Mouse (Mus musculus) layer of hippocampus, adult 2 months (tissue): ENCODE data around the gene Spn. TPM values are rescaled to one million over a fixed set of nuclear protein-coding genes. Genes with fewer than 3 reads are reported as not detected.
"Not testable (repeated sequence)": the region's sequence is repeated elsewhere in the genome, so short reads cannot be mapped to it uniquely, and the experiment has no call there.

ENCODE experiments used
- DNase-seq, 2 experiments: peaks; one replicate each; pipeline ENCODE4 v3.0.0; 2022; ENCODE audit warnings: low spot score in 2 of 2
- H3K27ac ChIP-seq: fragments of 200-600 bp; 2 replicates; pipeline ENCODE4 v1.8.1; 2022
- H3K4me3 ChIP-seq: fragments of 200-600 bp; 2 replicates; pipeline ENCODE4 v1.8.1; 2022; ENCODE audit warnings: mild to moderate bottlenecking
- CTCF ChIP-seq: fragments of 200-600 bp; conservative IDR thresholded peaks from 2 replicates; pipeline ENCODE4 v1.8.1; 2022; ENCODE audit warnings: antibody characterized with exemption, mild to moderate bottlenecking, moderate library complexity
- total RNA-seq, 2 experiments: library from RNA; stranded (reverse); gene quantifications; 2 replicates each; pipeline ENCODE4 v1.2.3; 2021

The Spn gene
- total RNA-seq, 2 experiments from 2014 or later = 0.64 to 0.72 TPM

DNA sequence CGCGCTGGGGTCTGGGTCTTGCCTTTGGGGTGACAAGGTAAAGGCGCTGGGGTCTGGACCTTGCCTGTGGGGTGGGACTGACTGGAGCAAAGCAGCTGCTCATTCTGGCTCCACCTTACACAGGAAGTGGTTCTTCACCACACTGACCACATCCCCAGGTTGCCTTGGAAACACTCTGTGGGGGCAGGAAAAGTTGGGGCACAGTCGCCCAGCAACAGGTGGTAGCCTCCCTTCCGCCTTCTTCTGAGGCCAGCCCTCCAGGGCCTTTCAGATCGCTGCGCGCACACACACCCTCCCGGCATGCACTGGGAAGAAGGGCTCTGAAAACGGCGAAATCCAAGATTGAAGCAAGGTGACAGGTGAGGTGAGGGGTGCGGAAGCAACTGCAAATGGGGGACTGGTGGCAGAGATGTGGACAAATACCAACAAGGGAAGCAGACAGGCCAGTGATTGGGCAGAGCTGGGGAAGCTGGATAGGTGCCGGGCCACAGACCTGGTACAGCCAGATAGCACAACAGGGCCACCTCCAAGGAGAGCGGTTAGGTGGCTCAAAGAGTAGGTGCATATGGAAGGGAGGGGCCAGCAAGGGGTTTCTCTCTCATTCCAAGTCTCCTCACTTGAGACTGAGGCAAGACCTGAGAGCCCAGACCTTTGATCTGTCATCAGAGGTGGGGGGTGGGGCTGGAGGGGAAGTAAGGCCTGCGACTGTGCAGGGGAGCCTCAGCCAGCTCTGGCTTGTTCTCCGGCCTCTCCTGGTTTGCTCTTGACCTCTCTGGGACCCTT, 46.3 kb downstream of the Spn start, which contains the start of gene AI467606:
TSS of gene AI467606 (plus strand) at position 246 of the 783 bp plus-strand sequence.
- Histone ChIP-seq H3K4me3 (peak within 1 kb of the TSS; percentile 26; the same call in 1 of the 2 replicates), H3K27ac (peak within 1 kb of the TSS; percentile 58)
- TF ChIP-seq CTCF = no peak
- no peak for DNase-seq

DNA sequence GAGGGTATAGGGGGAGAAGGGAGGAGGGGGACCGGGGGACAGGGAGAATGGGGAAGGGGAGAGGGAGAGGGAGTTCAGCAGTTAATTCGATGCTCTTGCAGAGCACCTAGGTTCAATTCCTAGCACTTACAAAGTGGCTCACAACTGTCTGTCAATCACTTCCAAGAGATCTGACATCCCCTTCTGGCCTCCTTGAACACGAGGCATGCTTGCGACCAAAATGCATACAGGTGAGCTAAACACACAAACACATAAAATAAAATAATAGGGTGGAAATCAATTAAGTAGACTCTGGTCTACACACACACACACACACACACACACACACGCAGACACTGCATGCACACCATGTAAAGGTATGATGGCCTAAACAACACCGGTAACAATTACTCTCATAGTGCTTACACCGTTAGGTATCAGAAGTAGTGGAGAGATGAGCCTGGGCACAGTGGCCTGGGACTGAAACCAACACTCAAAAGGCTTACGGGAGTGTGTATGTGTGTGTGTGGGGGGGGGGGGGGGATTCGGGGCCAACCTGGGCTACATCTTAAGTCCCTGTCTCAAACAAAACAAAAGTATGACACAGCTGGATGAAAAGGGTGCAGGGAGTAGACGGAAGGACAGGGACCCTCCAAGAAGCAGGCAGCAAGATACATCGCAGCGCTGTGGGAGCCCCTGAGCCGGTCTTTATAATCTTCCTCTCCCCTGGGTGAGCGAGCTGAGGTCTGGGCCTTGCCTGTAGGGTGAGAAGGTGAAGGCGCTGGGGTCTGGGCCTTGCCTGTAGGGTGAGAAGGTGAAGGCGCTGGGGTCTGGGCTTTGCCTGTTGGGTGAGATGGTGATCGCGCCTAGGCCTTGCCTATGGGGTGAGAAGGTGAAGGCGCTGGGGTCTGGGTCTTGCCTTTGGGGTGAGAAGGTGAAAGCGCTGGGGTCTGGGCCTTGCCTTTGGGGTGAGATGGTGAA, 47.2 kb downstream of the Spn start:
- H3K4me3 ChIP-seq = no peak overlapping the region
- no peak for TF ChIP-seq CTCF
- no peak for DNase-seq
- no peak overlapping the region for H3K27ac ChIP-seq

DNA sequence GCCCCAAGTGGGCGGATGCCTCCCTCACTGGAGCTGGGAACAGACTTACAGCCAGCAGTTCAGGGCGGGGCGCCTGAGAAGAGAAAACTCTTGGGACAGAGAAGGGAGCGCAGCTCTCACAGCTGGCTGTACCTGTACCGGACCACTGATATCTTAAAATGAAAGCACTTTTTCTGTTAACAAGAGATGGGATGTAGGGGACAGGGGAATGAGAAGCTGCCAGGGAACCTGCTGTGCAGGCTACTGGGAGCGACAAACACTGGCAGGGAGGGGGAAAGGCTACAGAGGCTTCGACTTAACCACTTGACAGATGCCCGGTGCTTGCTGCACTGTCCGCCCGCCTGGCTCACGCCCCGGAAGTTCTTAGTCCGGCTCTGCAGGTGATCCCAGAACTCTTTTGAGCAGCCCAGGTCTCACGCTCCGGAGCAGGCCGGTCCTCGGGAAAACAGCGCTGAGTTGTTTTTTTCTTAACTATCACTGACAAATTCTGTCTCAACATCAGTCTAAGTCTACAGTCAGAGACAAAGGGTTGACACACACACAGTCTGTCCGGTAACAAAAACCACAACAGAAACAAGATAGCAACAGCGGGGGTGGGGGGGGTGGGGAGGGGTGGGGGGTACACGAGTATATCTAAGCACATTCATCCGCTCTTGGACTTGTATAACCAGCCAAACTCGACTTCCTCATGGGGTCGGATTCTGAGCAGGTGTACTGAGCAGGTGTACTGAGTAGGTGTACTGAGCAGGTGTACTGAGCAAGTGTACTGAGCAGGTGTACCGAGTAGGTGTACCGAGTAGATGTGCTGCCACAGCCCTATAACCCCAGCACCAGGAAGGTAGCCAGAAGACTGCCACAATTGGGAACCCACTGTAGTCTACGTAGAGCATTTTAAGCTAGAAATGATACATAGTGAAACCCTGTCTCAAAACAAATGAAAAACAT, 48.5 kb downstream of the Spn start:
- TF ChIP-seq CTCF = no peak
- no peak for DNase-seq
- H3K27ac ChIP-seq = no peak overlapping the region; the same call in 1 of the 2 replicates
- no peak overlapping the region for H3K4me3 ChIP-seq

DNA sequence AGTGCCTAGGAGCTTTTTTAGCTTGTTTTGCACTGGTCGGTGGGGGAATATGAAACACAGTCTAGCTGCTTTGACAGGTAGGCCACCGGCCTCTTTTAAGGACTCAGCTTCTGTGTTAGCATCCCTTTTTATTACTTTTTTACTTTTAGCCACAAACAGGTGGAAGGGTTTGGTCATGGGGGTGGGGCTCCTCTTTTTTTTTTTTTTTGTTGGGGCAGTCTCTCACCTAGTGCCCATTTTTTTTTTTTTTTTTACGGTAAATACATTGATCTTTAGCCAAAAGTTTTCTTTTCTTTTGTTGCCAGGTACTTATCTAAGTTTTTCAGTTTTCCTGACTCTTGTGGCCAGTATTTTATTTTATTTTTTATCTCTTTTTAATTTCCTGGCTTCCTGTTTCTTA, 49.5 kb downstream of the Spn start:
- no peak for DNase-seq
- H3K4me3 ChIP-seq = no peak overlapping the region
- H3K27ac ChIP-seq = no peak overlapping the region
- TF ChIP-seq CTCF = no peak

DNA sequence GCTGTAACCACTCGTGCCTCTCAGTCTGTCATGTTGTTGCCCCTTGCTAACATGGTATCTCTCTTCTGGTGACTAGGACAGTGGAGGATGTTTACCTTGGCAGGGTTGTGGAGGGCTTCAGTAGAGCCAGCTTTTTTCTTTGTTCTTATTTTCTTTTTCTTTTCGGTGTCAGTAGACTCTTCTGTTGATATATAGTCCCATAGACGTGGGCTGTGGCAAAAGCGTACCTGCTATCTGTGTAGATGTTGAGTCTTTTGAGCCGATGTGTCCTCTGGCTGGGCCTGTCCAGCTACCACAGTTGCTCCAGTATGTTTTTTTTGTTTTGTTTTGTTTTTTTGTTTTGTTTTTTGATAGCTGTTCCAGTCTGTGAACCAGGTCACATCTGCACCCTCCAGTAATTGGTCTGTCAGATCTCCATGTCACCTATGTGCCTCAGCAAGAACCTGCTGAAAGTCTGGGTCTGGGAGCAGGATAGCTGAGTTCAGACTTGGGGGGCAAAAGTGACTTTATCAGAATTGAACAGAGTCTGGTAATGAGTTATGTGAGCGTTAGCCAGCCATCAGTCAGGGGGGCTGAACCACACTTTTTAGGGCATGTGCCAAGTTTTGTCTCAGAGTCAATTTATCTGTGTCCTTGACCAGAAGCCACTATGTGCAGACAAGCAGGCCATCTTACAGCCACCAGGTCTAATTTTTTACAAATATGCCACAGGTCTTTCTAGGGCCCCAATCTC, 50.2 kb downstream of the Spn start, which contains the start of gene Zg16:
TSS of gene Zg16 (minus strand) at position 51 of the 733 bp plus-strand sequence.
- not testable (repeated sequence) for H3K27ac ChIP-seq, DNase-seq, H3K4me3 ChIP-seq

DNA sequence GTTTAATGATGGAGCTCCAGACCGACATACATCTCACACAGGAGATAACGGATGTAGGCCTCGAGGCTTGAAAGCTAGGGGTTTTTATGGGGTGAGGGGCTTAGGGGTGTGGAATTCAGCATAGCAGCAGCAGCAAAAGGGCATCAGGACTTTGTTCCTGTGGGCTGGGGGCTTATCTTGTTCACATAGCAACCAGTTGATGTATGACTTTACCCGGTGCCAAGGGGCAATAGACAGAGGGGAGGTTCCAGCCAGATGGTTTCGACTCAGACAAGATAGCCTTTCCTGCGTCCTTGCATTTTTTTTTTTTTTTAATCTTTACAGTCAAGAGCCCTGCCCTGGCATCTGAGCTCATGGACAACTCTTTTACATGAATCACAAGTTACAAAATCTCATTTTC, 51.9 kb downstream of the Spn start:
- not testable (repeated sequence) for DNase-seq, H3K4me3 ChIP-seq, H3K27ac ChIP-seq

DNA sequence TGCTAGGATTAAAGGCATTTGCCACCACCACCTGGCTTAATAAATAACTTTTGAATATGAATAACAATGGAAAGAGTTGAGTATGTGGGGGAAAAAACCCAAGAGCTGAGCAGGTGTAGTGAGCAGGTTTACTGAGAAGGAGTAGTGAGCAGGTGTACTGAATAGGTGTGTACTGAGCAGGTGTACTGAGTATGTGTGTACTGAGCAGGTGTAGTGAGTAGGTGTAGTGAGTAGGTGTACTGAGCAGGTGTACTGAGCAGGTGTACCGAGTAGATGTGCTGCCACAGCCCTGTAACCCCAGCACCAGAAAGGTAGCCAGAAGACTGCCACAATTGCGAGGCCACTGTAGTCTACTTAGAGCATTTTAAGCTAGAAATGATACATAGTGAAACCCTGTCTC, 52.8 kb downstream of the Spn start:
- TF ChIP-seq CTCF = no peak
- no peak overlapping the region for H3K27ac ChIP-seq
- DNase-seq = no peak
- no peak overlapping the region for H3K4me3 ChIP-seq

DNA sequence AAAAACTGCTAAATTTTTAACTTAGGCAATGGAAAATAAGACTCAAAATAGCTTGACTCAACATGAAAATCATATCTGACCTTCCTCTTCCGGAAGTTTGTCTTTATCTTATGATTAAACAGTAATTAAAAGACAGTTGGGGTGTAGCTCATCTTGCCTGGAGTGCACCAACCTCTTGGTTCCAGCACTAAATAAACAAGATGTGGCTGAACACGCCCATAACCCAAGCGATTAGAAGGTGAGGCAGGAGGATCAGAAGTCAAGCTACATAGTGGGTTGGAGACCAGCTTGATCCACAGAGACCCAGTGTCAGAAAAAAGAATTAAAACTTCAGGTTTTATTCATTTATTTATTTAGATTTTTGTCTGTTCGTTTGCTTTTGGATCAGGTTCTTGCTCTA, 53.9 kb downstream of the Spn start:
- no peak for TF ChIP-seq CTCF
- no peak overlapping the region for H3K27ac ChIP-seq
- no peak overlapping the region for H3K4me3 ChIP-seq
- DNase-seq = no peak

DNA sequence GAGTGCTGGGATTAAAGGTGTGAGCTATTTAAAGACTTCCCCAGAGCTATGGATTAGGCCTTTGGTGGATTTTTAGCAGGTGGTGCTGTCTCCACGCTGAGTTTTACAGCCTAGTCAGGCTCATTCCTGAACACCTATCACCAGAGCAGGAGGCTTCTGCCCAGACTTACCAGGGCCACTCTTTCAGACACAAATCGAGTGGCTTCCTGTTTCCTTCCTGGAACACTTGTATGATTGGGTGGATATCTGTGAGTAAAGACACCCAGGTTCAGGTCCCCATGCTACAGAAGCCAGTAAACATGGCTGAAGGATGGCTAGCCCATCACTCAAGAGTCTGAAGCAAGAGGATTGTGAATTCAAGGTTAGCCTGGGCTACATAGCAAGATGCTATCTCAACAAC, 54.6 kb downstream of the Spn start:
- no peak for DNase-seq
- no peak for TF ChIP-seq CTCF
- no peak overlapping the region for H3K4me3 ChIP-seq
- no peak overlapping the region for H3K27ac ChIP-seq

DNA sequence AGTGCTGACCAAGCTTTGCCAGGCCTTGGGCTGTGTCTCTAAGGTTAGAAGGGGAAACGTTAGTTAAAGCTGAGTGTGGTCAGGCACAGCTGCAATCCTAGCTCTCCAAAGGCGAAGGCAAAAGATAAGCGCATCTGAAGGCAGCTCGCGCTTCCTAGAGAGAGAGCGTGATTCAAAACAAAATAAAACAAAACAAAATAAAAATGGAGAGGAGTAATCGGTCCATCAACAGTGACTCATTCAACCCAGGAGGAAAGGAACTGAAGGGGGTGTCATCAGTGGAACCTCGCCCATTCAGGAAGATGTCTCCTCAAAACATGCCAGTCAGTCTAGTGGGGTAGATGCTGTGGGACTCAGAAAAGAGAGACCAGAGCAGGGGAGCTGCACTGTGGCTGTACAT, 55.4 kb downstream of the Spn start:
- H3K27ac ChIP-seq = peak overlapping the region; percentile 18; the same call in 1 of the 2 replicates
- no peak for DNase-seq
- no peak overlapping the region for H3K4me3 ChIP-seq
- TF ChIP-seq CTCF = no peak

Other genes with a start within 250 kb of the Spn start
- gene Tmem219, start 214.9 kb downstream of the Spn start, total RNA-seq = 10 to 100 TPM; 21.4 to 23.3 TPM
- gene Kctd13, start 208.9 kb downstream of the Spn start, total RNA-seq = 100 to 1,000 TPM; 164 to 166 TPM
- gene Asphd1, start 188.2 kb downstream of the Spn start, total RNA-seq = 10 to 100 TPM; 31.7 to 36.1 TPM
- gene Sez6l2, start 187.3 kb downstream of the Spn start, total RNA-seq = 100 to 1,000 TPM; 439 to 458 TPM
- gene Cdipt, start 161.9 kb downstream of the Spn start, total RNA-seq = 100 to 1,000 TPM; 155 to 167 TPM
- not detected for gene Cdiptos, start 161.7 kb downstream of the Spn start, total RNA-seq
- gene Mvp, start 123.2 kb downstream of the Spn start, total RNA-seq = 10 to 100 TPM in 1 of 2 experiments, 1 to 10 TPM in 1; 8.0 to 10.1 TPM
- under 1 TPM in 1 of 2 experiments, not detected in 1; 0.90 TPM for gene Pagr1b, start 121.3 kb downstream of the Spn start, total RNA-seq
- gene Pagr1a, start 120.5 kb downstream of the Spn start, total RNA-seq = 10 to 100 TPM; 17.4 to 43.4 TPM
- gene Gm42742, start 116.7 kb downstream of the Spn start, total RNA-seq = 10 to 100 TPM; 53.6 to 62.4 TPM
- gene Prrt2, start 116.6 kb downstream of the Spn start, total RNA-seq = 100 to 1,000 TPM; 243 to 275 TPM
- gene Maz, start 110.8 kb downstream of the Spn start, total RNA-seq = 100 to 1,000 TPM; 242 to 258 TPM
- 1 to 10 TPM; 4.1 to 9.9 TPM for gene Kif22, start 95.4 kb downstream of the Spn start, total RNA-seq
- not detected for gene Zg16, start 50.5 kb downstream of the Spn start, total RNA-seq
- gene AI467606, start 46.5 kb downstream of the Spn start, total RNA-seq = 1 to 10 TPM; 1.0 to 2.0 TPM
- not detected for gene Qprt, start 15.6 kb downstream of the Spn start, total RNA-seq
- gene Cd2bp2, start 58.2 kb upstream of the Spn start, total RNA-seq = 10 to 100 TPM; 88.4 to 97.0 TPM
- 100 to 1,000 TPM; 102 to 120 TPM for gene Tbc1d10b, start 70.6 kb upstream of the Spn start, total RNA-seq
- 1 to 10 TPM; 1.3 to 1.9 TPM for gene Mylpf, start 71.1 kb upstream of the Spn start, total RNA-seq
- 10 to 100 TPM; 18.6 to 21.7 TPM for gene Zfp553, start 95.2 kb upstream of the Spn start, total RNA-seq
- gene Sept1, start 95.3 kb upstream of the Spn start, total RNA-seq = 1 to 10 TPM; 5.0 to 6.3 TPM
- gene Zfp771, start 106.5 kb upstream of the Spn start, total RNA-seq = 10 to 100 TPM; 68.3 to 69.2 TPM
- 10 to 100 TPM; 18.3 to 23.8 TPM for gene Dctpp1, start 122.9 kb upstream of the Spn start, total RNA-seq
- 10 to 100 TPM; 40.0 to 46.7 TPM for gene Sephs2, start 136.2 kb upstream of the Spn start, total RNA-seq
- under 1 TPM; 0.20 to 0.36 TPM for gene Itgal, start 158.4 kb upstream of the Spn start, total RNA-seq
- 10 to 100 TPM; 11.4 to 11.8 TPM for gene Zfp768, start 207.8 kb upstream of the Spn start, total RNA-seq
- 1 to 10 TPM; 6.7 to 6.9 TPM for gene Zfp747, start 238.2 kb upstream of the Spn start, total RNA-seq
- 1 to 10 TPM; 3.1 to 4.2 TPM for gene 9130019O22Rik, start 249.3 kb upstream of the Spn start, total RNA-seq